Comparison of ENCODE assay signal across 13 mouse cellular contexts in genomic region chr4:128618963-128619362, GRCm38 (mm10). TPM values are rescaled to one million over a fixed set of nuclear protein-coding genes. Genes with fewer than 3 reads are reported as not detected.
DNase-seq lines count a peak whose midpoint lies in the region; ATAC-seq lines count a peak whose summit lies in the region.
"Had no signal": no experiment of that assay in that cellular context is flagged by ENCODE, and none has a peak within 500 bp of the region (broad histone marks: within the 10 kb centered on the region; RNA-seq: fewer than 3 reads in every experiment).

No protein-coding gene starts in this region.

- no peaks in the 10 kb centered on the region for H3K9me3 ChIP-seq in kidney, embryonic 16.5 days (ENCODE audit: low read length)
- H3K9me3 ChIP-seq in limb, embryonic 12.5 days, result no peaks in the 10 kb centered on the region; the same call in 1 of the 2 replicates
- H3K9me3 ChIP-seq: midbrain, embryonic 13.5 days had no signal

- peaks cover 36% of the 10 kb centered on the region for H3K4me1 ChIP-seq in kidney, embryonic 16.5 days (ENCODE audit: insufficient read depth, low read length)
- H3K4me1 ChIP-seq in limb, embryonic 12.5 days (replicated peaks), result peaks cover 24% of the 10 kb centered on the region
- H3K4me1 ChIP-seq: midbrain, embryonic 13.5 days had no signal

- H3K36me3 ChIP-seq in kidney, embryonic 16.5 days (ENCODE audit: insufficient read depth, low read length), result no peaks in the 10 kb centered on the region
- H3K36me3 ChIP-seq in limb, embryonic 12.5 days, result no peaks in the 10 kb centered on the region
- H3K36me3 ChIP-seq: midbrain, embryonic 13.5 days had no signal

- H3K27ac ChIP-seq in kidney, embryonic 16.5 days (ENCODE audit: low read length), result peak overlapping the region; percentile 71
- peak overlapping the region; percentile 71 for H3K27ac ChIP-seq in limb, embryonic 12.5 days
- H3K27ac ChIP-seq: midbrain, embryonic 13.5 days had no signal

- H3K27me3 ChIP-seq in kidney, embryonic 16.5 days (ENCODE audit: insufficient read depth, low read length), result no peaks in the 10 kb centered on the region
- H3K27me3 ChIP-seq in limb, embryonic 12.5 days, result peaks cover 6% of the 10 kb centered on the region
- H3K27me3 ChIP-seq: midbrain, embryonic 13.5 days had no signal

- no peak for ATAC-seq in kidney, embryonic 16.5 days (ENCODE audit: low FRiP score, low TSS enrichment)
- ATAC-seq in common myeloid progenitor, adult 5-6 weeks (replicated peaks; ENCODE audit: low read depth, poor library complexity, severe bottlenecking), result 0 out of 2 replicates have a peak, but pooled peaks have one; percentile 4
- ATAC-seq in limb, embryonic 12.5 days (ENCODE audit: insufficient number of reproducible peaks, insufficient read depth, low FRiP score, low TSS enrichment, low read depth), result no peak
- no peak for ATAC-seq in erythroid progenitor cell, adult 5-6 weeks (replicated peaks; ENCODE audit: low FRiP score, poor library complexity, severe bottlenecking)
- ATAC-seq: midbrain, embryonic 13.5 days had no signal

- WGBS in kidney, embryonic 16.5 days, result 23% methylated on average over 2 of the region's 2 CpGs
- 23% methylated on average over 2 of the region's 2 CpGs for WGBS in limb, embryonic 12.5 days

- H3K4me2 ChIP-seq in kidney, embryonic 16.5 days (replicated peaks; ENCODE audit: low read depth, low read length), result no peak overlapping the region
- no peak overlapping the region for H3K4me2 ChIP-seq in limb, embryonic 12.5 days
- H3K4me2 ChIP-seq: midbrain, embryonic 13.5 days had no signal

- no peak overlapping the region for H3K9ac ChIP-seq in kidney, embryonic 16.5 days (replicated peaks; ENCODE audit: low read length)
- no peak overlapping the region for H3K9ac ChIP-seq in limb, embryonic 12.5 days (replicated peaks)
- H3K9ac ChIP-seq: midbrain, embryonic 13.5 days had no signal

- no peak overlapping the region for H3K4me3 ChIP-seq in kidney, embryonic 16.5 days (ENCODE audit: low read length)
- no peak overlapping the region for H3K4me3 ChIP-seq in limb, embryonic 12.5 days (replicated peaks)
- H3K4me3 ChIP-seq: midbrain, embryonic 13.5 days had no signal

- DNase-seq in kidney, adult 8-10 months, result no peak
- DNase-seq in A20 (ENCODE audit: low read depth, low spot score), result peak; percentile 68
- DNase-seq in c-Kit-positive CD71-positive TER-119-positive erythroid progenitor cells, embryonic 14.5 days (ENCODE audit: low spot score), result no peak
- DNase-seq: cerebellum, adult 11-12 months; gastrocnemius, postnatal 36 days; left cerebral cortex, postnatal 4 days; lung, postnatal 14 days had no signal

RNA-seq across cellular contexts. Expression of gene Tlr12, which starts 0.5 kb away (rescaled TPM):
- 3.5 and 4.3 TPM in 2 replicates for polyA plus RNA-seq in kidney, embryonic 16.5 days (2015; fragmentation: Nextera tagmentation; extraction: Ambion mirVana)
- total RNA-seq in common myeloid progenitor, adult 5-6 weeks (2017), result 0.44 and 1.1 TPM in 2 replicates
- polyA plus RNA-seq in limb, embryonic 12.5 days (2016; fragmentation: Nextera tagmentation; extraction: Ambion mirVana), result 1.2 and 1.3 TPM in 2 replicates
- total RNA-seq in erythroid progenitor cell, adult 5-6 weeks (2015; ENCODE audit: low replicate concordance), result not detected in 2 replicates
- 1.7 TPM in 1 of 2 replicates, not detected in the other for total RNA-seq in erythroid progenitor cell, adult 5-6 weeks (2017; ENCODE audit: low replicate concordance)
- polyA plus RNA-seq: heart, embryonic 14.5 days had no signal

RNA-seq across cellular contexts. Expression of gene Zscan20, which starts 9.1 kb away (rescaled TPM):
- 4.8 and 6.6 TPM in 2 replicates for polyA plus RNA-seq in kidney, embryonic 16.5 days (2015; fragmentation: Nextera tagmentation; extraction: Ambion mirVana)
- 2.6 and 3.2 TPM in 2 replicates for total RNA-seq in common myeloid progenitor, adult 5-6 weeks (2017)
- polyA plus RNA-seq in limb, embryonic 12.5 days (2016; fragmentation: Nextera tagmentation; extraction: Ambion mirVana), result 5.9 TPM in 2 replicates
- total RNA-seq in erythroid progenitor cell, adult 5-6 weeks (2015; ENCODE audit: low replicate concordance), result 1.1 and 1.3 TPM in 2 replicates
- total RNA-seq in erythroid progenitor cell, adult 5-6 weeks (2017; ENCODE audit: low replicate concordance), result 0.77 TPM in 1 of 2 replicates, not detected in the other

RNA-seq across cellular contexts. Expression of gene Phc2, which starts 35.5 kb away (rescaled TPM):
- polyA plus RNA-seq in kidney, embryonic 16.5 days (2015; fragmentation: Nextera tagmentation; extraction: Ambion mirVana), result 19.4 and 21.4 TPM in 2 replicates
- 21.2 and 23.0 TPM in 2 replicates for total RNA-seq in common myeloid progenitor, adult 5-6 weeks (2017)
- 69.0 and 81.6 TPM in 2 replicates for polyA plus RNA-seq in limb, embryonic 12.5 days (2016; fragmentation: Nextera tagmentation; extraction: Ambion mirVana)
- 16.3 and 26.7 TPM in 2 replicates for total RNA-seq in erythroid progenitor cell, adult 5-6 weeks (2015; ENCODE audit: low replicate concordance)
- 2.6 and 7.8 TPM in 2 replicates for total RNA-seq in erythroid progenitor cell, adult 5-6 weeks (2017; ENCODE audit: low replicate concordance)
